Mouse (Mus musculus): ENCODE results near the gene Slc7a11.

Gene Slc7a11

GRCm38 (mm10) chr3:50307339-50308327 is 135.8 kb downstream of the Slc7a11 start:
- DNase-seq (ENCODE audit: low read depth, low spot score): no peak

DNA sequence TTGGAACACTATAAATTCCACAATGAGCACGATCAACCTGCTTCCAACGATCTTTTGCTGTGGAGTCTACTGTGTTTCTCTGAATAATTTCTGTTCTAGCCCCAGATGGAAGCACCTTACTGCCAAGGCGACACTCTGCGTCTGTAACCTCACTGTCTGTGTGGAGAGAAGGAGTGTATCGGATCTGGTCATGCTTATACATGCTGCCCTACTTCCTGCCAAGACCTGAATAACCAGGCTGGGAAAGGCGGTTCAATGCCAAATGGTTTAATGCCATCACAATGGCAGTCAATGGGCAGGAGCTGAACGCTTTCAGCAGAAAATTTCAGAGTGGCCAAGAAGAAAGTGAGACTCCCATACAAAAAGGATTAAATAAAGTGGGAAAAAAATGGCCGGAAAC is 137.1 kb downstream of the Slc7a11 start:
- no peak for DNase-seq (ENCODE audit: low read depth, low spot score)

DNA sequence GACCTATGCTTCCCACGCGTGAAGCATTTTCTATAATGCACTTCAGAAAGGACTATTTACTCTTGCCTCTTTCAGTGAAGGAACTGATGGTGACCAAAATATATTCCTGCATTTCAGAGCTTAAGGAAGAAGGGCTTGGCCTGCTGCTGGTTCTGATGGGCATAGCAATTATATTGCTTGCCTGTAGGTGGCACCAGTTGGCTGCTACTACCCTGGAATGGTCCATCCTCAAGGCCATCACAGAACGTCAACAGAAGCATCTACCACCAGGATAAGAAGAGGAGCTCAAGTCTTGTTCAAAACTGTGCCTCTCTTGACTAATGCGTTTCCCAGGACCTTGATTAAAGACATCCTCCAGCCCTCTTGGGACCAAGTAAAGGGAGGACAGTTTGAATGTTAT is 139.3 kb downstream of the Slc7a11 start:
- DNase-seq (ENCODE audit: low read depth, low spot score): peak; percentile 9

GRCm38 (mm10) chr3:50302648-50303047 is 140.8 kb downstream of the Slc7a11 start:
- DNase-seq (ENCODE audit: low read depth, low spot score): no peak

- DNase-seq (ENCODE audit: low read depth, low spot score): peak; percentile 25
These were observed 142.5 kb downstream of the Slc7a11 start for GRCm38 (mm10) chr3:50300952-50301303.

DNA sequence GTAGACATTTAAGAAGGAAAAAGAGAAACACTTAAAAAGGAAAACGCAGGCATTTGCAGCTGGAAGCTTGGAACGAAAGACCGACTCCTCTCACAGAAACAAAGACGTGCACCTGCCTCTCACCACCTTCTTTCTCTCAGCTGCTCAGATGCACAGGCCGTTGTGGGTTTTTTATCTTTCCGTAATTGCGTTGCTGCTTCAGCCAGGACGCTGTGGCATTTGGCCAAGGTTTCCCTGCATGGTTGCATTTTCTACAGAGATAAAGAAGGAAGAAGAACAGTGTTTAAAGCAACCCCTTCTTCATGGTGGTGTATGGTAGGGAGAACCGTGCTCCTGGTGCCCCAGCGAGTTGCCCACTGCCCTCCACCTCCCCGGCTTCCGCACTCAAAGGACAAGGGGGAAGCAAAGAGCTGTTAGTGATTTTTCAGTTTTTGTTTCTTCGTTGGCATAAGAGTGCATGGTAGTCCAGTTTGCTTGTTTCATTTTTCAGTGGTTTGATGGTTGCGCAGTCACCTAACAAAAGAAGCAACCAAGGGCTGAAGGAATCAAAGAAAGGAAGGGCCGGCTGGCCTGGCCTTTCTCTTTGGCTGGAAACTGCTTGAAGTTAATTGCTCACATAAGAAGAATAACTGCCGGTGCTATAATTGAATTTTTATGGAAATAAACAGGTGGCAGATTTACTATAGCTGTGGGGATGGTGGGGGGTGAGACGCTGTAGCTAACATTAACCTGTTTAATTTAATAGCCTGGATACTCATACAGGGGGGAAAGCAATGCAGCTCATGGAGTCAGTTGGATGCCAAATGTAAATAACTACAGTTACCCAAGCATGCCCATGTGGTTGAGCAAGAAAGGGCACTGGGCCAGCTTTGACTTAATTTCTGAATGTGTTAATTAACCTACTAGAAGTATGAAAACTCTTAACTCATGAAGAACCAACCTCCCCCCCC is 143.1 kb downstream of the Slc7a11 start:
- DNase-seq (ENCODE audit: low read depth, low spot score): no peak

DNA sequence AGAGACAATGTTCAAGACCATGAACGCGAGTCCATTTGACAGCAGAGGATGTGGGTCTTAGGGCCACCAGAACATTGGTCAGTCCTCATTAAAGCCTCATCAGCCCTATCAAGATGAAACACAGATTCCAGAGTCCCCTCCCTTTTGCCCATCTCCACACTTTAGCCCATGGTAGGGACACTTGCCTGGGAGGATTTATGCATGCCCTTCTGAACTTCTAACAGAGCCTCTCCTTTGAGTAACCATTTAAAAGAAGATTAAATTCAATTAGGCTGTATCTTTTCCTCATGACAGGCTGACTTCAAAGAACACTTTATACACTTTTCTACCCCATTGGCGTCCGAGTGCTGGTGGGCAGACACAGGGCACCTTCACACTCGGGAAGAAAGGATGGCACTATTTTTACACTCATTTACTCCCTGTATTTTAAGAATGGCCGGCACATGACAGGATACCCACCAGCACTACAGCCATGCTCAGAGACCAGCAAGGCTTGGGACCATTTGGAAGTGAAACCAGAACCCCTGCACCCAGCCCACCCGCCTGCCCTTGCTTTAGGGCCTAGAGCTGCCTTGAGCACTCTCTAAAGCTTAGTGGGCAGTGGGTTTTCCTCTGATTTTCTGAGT is 144.9 kb downstream of the Slc7a11 start:
- DNase-seq (ENCODE audit: low read depth, low spot score): no peak

GRCm38 (mm10) chr3:50296956-50297355 is 146.5 kb downstream of the Slc7a11 start:
- DNase-seq (ENCODE audit: low read depth, low spot score): no peak

DNA sequence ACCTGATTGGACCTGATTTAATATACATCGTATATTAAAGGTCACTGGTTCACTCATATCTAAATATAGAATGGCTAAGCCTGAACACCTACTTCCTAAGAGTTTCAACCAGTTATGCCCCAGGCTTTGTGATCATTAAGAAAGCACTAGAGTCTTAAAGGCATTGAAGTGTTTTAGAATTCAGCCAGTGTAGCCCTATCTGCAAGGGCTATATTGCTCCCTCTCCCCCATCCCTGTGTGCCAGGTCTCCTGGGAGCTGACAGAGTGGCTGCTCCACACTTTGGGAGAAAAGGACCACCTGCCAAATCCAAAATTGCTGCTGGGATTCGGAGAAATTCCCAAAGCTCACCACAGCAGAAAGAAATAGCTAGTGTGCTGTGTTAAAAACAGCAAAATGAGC is 168.4 kb downstream of the Slc7a11 start:
- DNase-seq (ENCODE audit: low read depth, low spot score): no peak

- no peak for DNase-seq (ENCODE audit: low read depth, low spot score)
These were observed 171.2 kb downstream of the Slc7a11 start for GRCm38 (mm10) chr3:50272222-50272621.

GRCm38 (mm10) chr3:50269680-50270079 is 173.7 kb downstream of the Slc7a11 start:
- DNase-seq (ENCODE audit: low read depth, low spot score): no peak

- DNase-seq (ENCODE audit: low read depth, low spot score): no peak
These were observed 180.8 kb downstream of the Slc7a11 start for GRCm38 (mm10) chr3:50262547-50263087.

DNA sequence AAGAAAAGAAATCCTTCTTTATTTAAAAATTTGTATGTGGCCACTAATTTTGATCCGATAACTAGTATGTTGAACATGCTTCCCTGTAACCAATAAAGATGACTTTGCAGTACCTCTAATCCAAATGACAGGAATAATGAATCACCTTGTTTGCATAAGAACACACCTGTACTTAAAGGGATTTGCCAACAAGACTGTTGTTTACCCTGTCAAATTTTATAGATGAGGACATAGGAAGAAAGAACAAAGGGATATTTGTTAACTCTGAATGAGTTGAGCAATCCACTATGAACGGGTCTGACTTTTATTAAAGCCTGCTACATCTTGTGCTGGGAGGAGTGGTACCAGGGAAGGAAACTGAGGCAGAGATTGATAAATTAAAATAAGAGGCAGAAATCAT is 181.3 kb downstream of the Slc7a11 start:
- DNase-seq (ENCODE audit: low read depth, low spot score): no peak

- DNase-seq (ENCODE audit: low read depth, low spot score): no peak
These were observed 182.7 kb downstream of the Slc7a11 start for GRCm38 (mm10) chr3:50260667-50261066.

DNA sequence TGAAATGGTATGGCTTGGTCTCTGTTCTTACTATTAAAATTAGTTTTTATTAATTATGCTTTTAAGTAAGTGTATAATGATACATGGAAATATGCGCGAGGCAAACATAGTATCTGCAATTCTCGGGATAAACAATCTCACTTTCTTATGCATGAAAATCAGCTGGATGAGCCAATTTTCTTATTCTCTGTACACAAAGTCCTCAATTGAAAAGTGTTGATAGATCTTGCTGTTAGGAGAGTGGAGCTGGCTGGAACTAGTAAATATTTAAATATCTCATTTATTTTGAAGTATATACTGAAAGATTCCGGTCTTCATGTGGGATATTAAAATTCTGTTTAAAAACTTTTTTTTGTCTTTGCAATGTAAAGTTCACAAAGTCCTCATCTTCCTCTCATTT is 184.6 kb downstream of the Slc7a11 start:
- DNase-seq (ENCODE audit: low read depth, low spot score): no peak

- no peak for DNase-seq (ENCODE audit: low read depth, low spot score)
These were observed 193.7 kb downstream of the Slc7a11 start for GRCm38 (mm10) chr3:50249598-50250300.

- no peak for DNase-seq (ENCODE audit: low read depth, low spot score)
These were observed 207.4 kb downstream of the Slc7a11 start for GRCm38 (mm10) chr3:50235990-50236389.

- DNase-seq (ENCODE audit: low read depth, low spot score): no peak
These were observed 210.3 kb downstream of the Slc7a11 start for GRCm38 (mm10) chr3:50233144-50233543.

DNA sequence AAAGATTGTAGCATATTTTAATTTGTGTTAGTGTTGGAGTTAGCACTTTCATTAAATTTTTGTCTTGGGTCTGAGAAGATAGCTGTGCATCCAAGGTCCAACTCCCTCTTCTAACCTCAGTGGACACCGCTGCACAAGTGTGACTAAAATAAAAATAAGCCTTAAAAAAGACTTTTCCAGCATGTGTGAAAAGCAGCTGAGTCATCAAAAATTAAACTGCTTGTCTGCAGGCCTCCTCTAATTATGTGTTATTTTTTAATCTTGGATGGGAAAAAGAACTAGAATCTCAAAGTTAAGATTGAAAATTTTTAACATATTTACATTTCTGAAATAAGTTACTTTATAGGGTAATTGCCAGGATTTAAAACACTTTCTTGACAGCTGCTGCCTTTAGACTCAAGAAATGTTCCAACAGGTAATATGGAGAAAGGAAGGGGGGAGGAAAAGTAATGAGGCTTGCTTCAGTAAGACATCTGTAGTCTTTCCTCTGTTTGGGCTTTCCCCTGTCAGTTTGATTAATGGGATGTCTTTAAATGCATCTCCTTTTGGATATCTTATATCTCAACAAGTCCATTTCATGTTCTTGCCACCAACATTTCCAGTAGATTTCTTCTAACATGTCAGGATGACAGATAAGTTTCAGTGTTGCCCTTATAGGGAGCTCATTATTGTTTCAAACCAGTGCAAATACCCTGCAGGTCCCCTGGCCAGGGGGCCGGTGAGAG is 218.9 kb downstream of the Slc7a11 start:
- no peak for DNase-seq (ENCODE audit: low read depth, low spot score)

- no peak for DNase-seq (ENCODE audit: low read depth, low spot score)
These were observed 223.0 kb downstream of the Slc7a11 start for GRCm38 (mm10) chr3:50220454-50220853.

All from A20 (cell line).